Mouse (Mus musculus): Measurements from ENCODE around the gene Qrfpr. TPM values are rescaled to one million over a fixed set of nuclear protein-coding genes. Genes with fewer than 3 reads are reported as not detected.

The Qrfpr gene
- polyA plus RNA-seq, 1 experiment, result 4.2 TPM

GRCm38 (mm10) chr3:36155268-36155667 lies 66.8 kb downstream of the Qrfpr start:
- no peak for DNase-seq (ENCODE audit: extremely low spot score in 1 of 2, low spot score in 1 of 2)

- peak; percentile 94 to 95 for DNase-seq (ENCODE audit: extremely low spot score in 1 of 2, low spot score in 1 of 2)
Observed at GRCm38 (mm10) chr3:36150934-36151686, 71.0 kb downstream of the Qrfpr start, which contains the start of gene D3Ertd254e. D3Ertd254e (plus strand) TSS chr3:36151017.

GRCm38 (mm10) chr3:36150537-36150933 lies 71.6 kb downstream of the Qrfpr start:
- DNase-seq (ENCODE audit: extremely low spot score in 1 of 2, low spot score in 1 of 2), result no peak

DNA sequence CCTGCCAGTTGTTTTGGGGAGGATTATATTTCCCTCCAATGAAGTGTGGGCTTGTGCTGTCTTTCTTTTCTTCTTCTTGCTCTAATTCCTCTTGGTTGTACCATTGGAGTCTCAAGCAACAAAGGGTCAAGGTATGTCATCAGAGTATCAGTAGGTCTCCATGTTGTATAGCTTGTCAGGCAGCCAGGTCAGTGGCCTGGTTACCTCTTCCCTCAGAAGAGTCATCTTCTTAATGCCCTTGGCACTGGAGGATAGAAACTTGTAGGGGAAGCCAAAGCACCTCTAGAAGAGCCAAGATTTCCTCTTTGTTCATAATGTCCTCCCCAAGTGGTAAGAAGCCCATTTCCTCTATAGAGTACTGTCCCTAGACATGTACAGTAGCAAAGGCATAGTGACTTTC lies 83.1 kb downstream of the Qrfpr start:
- DNase-seq (ENCODE audit: extremely low spot score in 1 of 2, low spot score in 1 of 2), result no peak

DNA sequence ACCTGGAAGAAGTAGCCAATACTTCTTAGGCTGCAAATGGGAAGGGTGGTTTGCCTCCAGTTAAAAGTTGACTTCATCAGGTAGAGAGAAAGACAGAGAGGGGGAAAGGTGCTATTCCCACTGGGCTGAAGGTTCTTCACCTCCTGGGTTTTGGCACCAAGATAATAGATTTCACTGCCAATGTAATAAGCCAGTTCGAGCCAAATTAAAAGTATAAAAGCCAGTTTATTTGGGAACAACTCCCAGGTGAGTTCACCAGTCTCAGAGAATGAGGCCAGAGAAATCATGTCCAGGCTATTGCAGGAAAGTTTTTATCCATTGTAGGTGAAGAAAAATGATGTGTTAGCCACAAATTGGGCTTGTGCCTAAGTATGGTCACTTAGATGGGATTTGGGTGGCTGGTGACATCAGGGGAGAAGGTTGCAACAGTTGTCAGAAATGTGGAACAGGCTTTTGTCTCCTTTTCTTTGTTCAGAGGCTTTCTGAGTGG lies 83.9 kb downstream of the Qrfpr start:
- no peak for DNase-seq (ENCODE audit: extremely low spot score in 1 of 2, low spot score in 1 of 2)

GRCm38 (mm10) chr3:36137560-36137959 lies 84.6 kb downstream of the Qrfpr start:
- DNase-seq (ENCODE audit: extremely low spot score in 1 of 2, low spot score in 1 of 2), result peak in 1 of 2 experiments; percentile 31

DNA sequence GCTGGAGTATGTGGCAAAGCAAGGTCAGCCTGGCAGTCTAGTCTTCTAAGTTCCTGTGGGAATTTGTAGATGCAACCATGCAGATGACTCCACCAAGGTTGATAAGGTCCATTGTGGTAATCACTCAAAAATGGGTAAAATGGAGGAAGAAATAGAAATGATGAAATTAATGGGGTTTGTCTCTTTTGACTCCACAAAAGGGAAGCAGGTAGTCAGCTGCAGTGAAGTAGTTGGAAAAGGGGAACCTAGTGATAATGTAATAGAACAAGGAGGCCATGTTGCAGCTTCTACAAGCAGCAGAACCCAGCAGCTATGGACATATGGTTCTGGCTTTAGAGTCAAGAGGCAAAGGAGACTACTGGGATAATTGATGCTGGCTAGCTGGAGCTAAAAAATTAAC lies 86.0 kb downstream of the Qrfpr start:
- no peak for DNase-seq (ENCODE audit: extremely low spot score in 1 of 2, low spot score in 1 of 2)

Other genes starting within 250 kb of the Qrfpr start
- 27.9 and 32.3 TPM in 2 replicates for gene Mccc1, start 221.6 kb downstream of the Qrfpr start, polyA plus RNA-seq (2012; rRNA removed)
- gene Ccdc144b, start 168.8 kb downstream of the Qrfpr start, polyA plus RNA-seq (2012; rRNA removed), result not detected in 2 replicates
- 41.7 and 47.1 TPM in 2 replicates for gene Acad9, start 156.3 kb downstream of the Qrfpr start, polyA plus RNA-seq (2012; rRNA removed)
- 5.3 and 6.2 TPM in 2 replicates for gene D3Ertd254e, start 71.3 kb downstream of the Qrfpr start, polyA plus RNA-seq (2012; rRNA removed)

Data from frontal cortex, adult 2 months (tissue).